Mouse (Mus musculus): Measurements from ENCODE around the gene Ror2.

- TF ChIP-seq CTCF (IDR thresholded peaks at IDR 0.05; ENCODE audit: low read depth) (no peak), EP300 (optimal IDR thresholded peaks at IDR 0.05) (no peak)
These were observed 107.8 kb downstream of the Ror2 start for GRCm38 (mm10) chr13:53178171-53178570.
